Mouse (Mus musculus): ENCODE measurements around the gene Akap10. TPM values are rescaled to one million over a fixed set of nuclear protein-coding genes. Genes with fewer than 3 reads are reported as not detected.

The Akap10 gene
- polyA plus RNA-seq (2014; fragmentation: Nextera tagmentation; extraction: Ambion mirVana) = 13.7 and 16.9 TPM in 2 replicates

DNA sequence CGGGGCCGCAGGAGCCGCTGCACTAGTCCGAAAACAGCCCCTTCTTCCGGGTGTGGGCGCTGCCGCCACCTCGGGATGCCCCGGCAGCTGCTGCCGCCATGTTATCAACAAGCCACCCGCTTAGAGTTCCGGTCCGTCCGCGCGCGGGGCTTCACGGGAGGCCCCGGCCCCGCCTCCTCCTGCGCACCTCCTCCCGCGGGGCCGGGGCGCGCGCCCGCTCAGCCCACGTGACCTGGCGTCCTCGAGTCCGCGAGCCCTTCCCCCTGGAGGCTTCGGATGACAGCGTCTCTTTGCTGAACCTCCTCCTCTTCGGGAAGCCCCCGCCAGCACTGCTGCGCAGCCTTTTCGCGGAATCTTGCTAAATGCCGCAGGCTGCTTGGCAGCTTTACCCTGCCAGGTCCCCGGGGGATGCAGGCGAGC, at the start of gene Akap10:
Akap10 (minus strand) TSS at position 155 of the 420 bp plus-strand sequence.
- under 1% methylated on average over 33 of the region's 43 CpGs for WGBS
- H3K27ac ChIP-seq (ENCODE audit: low read depth, low read length) = peak within 1 kb of the TSS; percentile 94
- no peaks in the 10 kb centered on the region for H3K9me3 ChIP-seq (ENCODE audit: control insufficient read depth, low read length)
- H3K4me2 ChIP-seq (ENCODE audit: low read depth, low read length) = peak within 1 kb of the TSS; percentile 69
- H3K36me3 ChIP-seq (ENCODE audit: control insufficient read depth, insufficient read depth, low read length) = no peaks in the 10 kb centered on the region
- H3K27me3 ChIP-seq (ENCODE audit: control insufficient read depth, insufficient read depth, low read length) = no peaks in the 10 kb centered on the region
- H3K9ac ChIP-seq (replicated peaks; ENCODE audit: low read depth, low read length) = peak within 1 kb of the TSS; percentile 80
- ATAC-seq (ENCODE audit: low read depth) = peak; percentile 94
- peaks cover 10% of the 10 kb centered on the region; the same call in 1 of the 2 replicates for H3K4me1 ChIP-seq (ENCODE audit: control insufficient read depth, insufficient read depth, low read length)
- H3K4me3 ChIP-seq (ENCODE audit: low read depth, low read length) = peak within 1 kb of the TSS; percentile 98

DNA sequence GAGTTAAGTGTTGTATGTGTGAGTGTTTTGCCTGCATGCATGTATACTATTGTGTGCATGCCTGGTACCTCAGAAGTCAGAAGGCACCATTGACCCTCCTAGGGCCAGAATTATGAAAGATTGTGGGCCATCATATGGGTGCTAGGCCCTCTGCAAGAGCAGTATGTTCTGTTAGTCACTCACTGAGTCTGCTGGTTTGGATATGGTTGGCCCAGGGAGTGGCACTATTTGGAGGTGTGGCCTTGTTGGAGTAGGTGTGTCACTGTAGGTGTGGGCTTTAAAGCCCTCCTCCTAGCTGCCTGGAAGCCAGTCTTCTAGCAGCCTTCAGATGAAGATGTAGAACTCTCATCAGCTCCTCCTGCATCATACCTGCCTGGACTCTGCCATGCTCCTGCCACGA, 45.7 kb upstream of the Akap10 start:
- Histone ChIP-seq H3K4me1 (ENCODE audit: control insufficient read depth, insufficient read depth, low read length) (0 out of 2 replicates have a peak, but pooled peaks cover 3% of the 10 kb centered on the region), H3K4me2 (ENCODE audit: low read depth, low read length) (no peak overlapping the region), H3K27ac (ENCODE audit: low read depth, low read length) (no peak overlapping the region), H3K9me3 (ENCODE audit: control insufficient read depth, low read length) (no peaks in the 10 kb centered on the region), H3K9ac (replicated peaks; ENCODE audit: low read depth, low read length) (no peak overlapping the region), H3K4me3 (ENCODE audit: low read depth, low read length) (no peak overlapping the region), H3K27me3 (ENCODE audit: control insufficient read depth, insufficient read depth, low read length) (no peaks in the 10 kb centered on the region), H3K36me3 (ENCODE audit: control insufficient read depth, insufficient read depth, low read length) (no peaks in the 10 kb centered on the region)
- 76% methylated on average over 1 of the region's 1 CpGs for WGBS
- ATAC-seq (ENCODE audit: low read depth) = no peak

GRCm38 (mm10) chr11:61974106-61974707, 44.2 kb upstream of the Akap10 start:
- WGBS = 69% methylated on average over 13 of the region's 13 CpGs

GRCm38 (mm10) chr11:61971441-61972221, 41.6 kb upstream of the Akap10 start:
- WGBS = 65% methylated on average over 7 of the region's 7 CpGs
- Histone ChIP-seq H3K4me3 (ENCODE audit: low read depth, low read length) (no peak overlapping the region), H3K9ac (replicated peaks; ENCODE audit: low read depth, low read length) (no peak overlapping the region), H3K27ac (ENCODE audit: low read depth, low read length) (no peak overlapping the region), H3K4me1 (ENCODE audit: control insufficient read depth, insufficient read depth, low read length) (no peaks in the 10 kb centered on the region), H3K27me3 (ENCODE audit: control insufficient read depth, insufficient read depth, low read length) (no peaks in the 10 kb centered on the region), H3K36me3 (ENCODE audit: control insufficient read depth, insufficient read depth, low read length) (no peaks in the 10 kb centered on the region), H3K9me3 (ENCODE audit: control insufficient read depth, low read length) (no peaks in the 10 kb centered on the region), H3K4me2 (ENCODE audit: low read depth, low read length) (no peak overlapping the region)
- no peak for ATAC-seq (ENCODE audit: low read depth)

More at GRCm38 (mm10) chr11:61974106-61974707, 44.2 kb upstream of the Akap10 start:
- Histone ChIP-seq H3K36me3 (ENCODE audit: control insufficient read depth, insufficient read depth, low read length) (no peaks in the 10 kb centered on the region), H3K4me1 (ENCODE audit: control insufficient read depth, insufficient read depth, low read length) (0 out of 2 replicates have a peak, but pooled peaks cover 3% of the 10 kb centered on the region), H3K9me3 (ENCODE audit: control insufficient read depth, low read length) (no peaks in the 10 kb centered on the region), H3K27ac (ENCODE audit: low read depth, low read length) (no peak overlapping the region), H3K9ac (replicated peaks; ENCODE audit: low read depth, low read length) (no peak overlapping the region), H3K4me2 (ENCODE audit: low read depth, low read length) (no peak overlapping the region), H3K4me3 (ENCODE audit: low read depth, low read length) (no peak overlapping the region), H3K27me3 (ENCODE audit: control insufficient read depth, insufficient read depth, low read length) (no peaks in the 10 kb centered on the region)
- ATAC-seq (ENCODE audit: low read depth) = no peak

GRCm38 (mm10) chr11:61970901-61971300, 40.8 kb upstream of the Akap10 start:
- WGBS = 37% methylated on average over 5 of the region's 5 CpGs
- ATAC-seq (ENCODE audit: low read depth) = no peak
- H3K4me2 ChIP-seq (ENCODE audit: low read depth, low read length) = no peak overlapping the region

GRCm38 (mm10) chr11:61968875-61969274, 38.8 kb upstream of the Akap10 start:
- WGBS = 93% methylated on average over 2 of the region's 2 CpGs
- no peaks in the 10 kb centered on the region for H3K36me3 ChIP-seq (ENCODE audit: control insufficient read depth, insufficient read depth, low read length)
- ATAC-seq (ENCODE audit: low read depth) = no peak

More at GRCm38 (mm10) chr11:61970901-61971300, 40.8 kb upstream of the Akap10 start:
- Histone ChIP-seq H3K36me3 (ENCODE audit: control insufficient read depth, insufficient read depth, low read length) (no peaks in the 10 kb centered on the region), H3K27me3 (ENCODE audit: control insufficient read depth, insufficient read depth, low read length) (no peaks in the 10 kb centered on the region), H3K9me3 (ENCODE audit: control insufficient read depth, low read length) (no peaks in the 10 kb centered on the region), H3K9ac (replicated peaks; ENCODE audit: low read depth, low read length) (no peak overlapping the region), H3K27ac (ENCODE audit: low read depth, low read length) (no peak overlapping the region), H3K4me3 (ENCODE audit: low read depth, low read length) (no peak overlapping the region), H3K4me1 (ENCODE audit: control insufficient read depth, insufficient read depth, low read length) (no peaks in the 10 kb centered on the region)

DNA sequence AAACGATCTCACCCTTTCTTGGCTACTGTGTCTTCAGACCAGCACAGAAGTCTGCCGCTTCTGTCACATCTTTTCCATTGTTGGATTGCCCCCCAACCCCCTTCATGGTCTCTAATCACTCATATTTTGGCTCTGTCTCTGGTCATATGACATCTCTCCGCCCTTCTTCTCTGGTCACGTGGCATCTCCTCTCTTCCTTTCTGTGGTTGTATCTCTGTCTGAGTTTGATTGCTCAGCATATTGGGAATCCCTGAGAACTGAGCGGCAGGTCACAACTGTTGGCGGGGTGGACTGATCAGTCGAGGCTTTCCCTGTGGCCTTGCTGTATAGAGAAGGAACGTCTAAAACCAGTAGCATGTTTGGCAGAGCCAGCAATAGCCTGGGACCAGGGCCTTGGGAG, 37.0 kb upstream of the Akap10 start:
- no peak for ATAC-seq (ENCODE audit: low read depth)
- 88% methylated on average over 8 of the region's 8 CpGs for WGBS

More at GRCm38 (mm10) chr11:61968875-61969274, 38.8 kb upstream of the Akap10 start:
- no peaks in the 10 kb centered on the region for H3K27me3 ChIP-seq (ENCODE audit: control insufficient read depth, insufficient read depth, low read length)
- H3K27ac ChIP-seq (ENCODE audit: low read depth, low read length) = no peak overlapping the region
- no peak overlapping the region for H3K4me3 ChIP-seq (ENCODE audit: low read depth, low read length)
- no peak overlapping the region for H3K9ac ChIP-seq (replicated peaks; ENCODE audit: low read depth, low read length)
- H3K9me3 ChIP-seq (ENCODE audit: control insufficient read depth, low read length) = no peaks in the 10 kb centered on the region
- H3K4me1 ChIP-seq (ENCODE audit: control insufficient read depth, insufficient read depth, low read length) = no peaks in the 10 kb centered on the region
- H3K4me2 ChIP-seq (ENCODE audit: low read depth, low read length) = no peak overlapping the region

GRCm38 (mm10) chr11:61964611-61965010, 34.6 kb upstream of the Akap10 start:
- Histone ChIP-seq H3K27me3 (ENCODE audit: control insufficient read depth, insufficient read depth, low read length) (no peaks in the 10 kb centered on the region), H3K27ac (ENCODE audit: low read depth, low read length) (no peak overlapping the region), H3K4me1 (ENCODE audit: control insufficient read depth, insufficient read depth, low read length) (no peaks in the 10 kb centered on the region), H3K4me3 (ENCODE audit: low read depth, low read length) (no peak overlapping the region), H3K9me3 (ENCODE audit: control insufficient read depth, low read length) (no peaks in the 10 kb centered on the region), H3K36me3 (ENCODE audit: control insufficient read depth, insufficient read depth, low read length) (no peaks in the 10 kb centered on the region), H3K9ac (replicated peaks; ENCODE audit: low read depth, low read length) (no peak overlapping the region), H3K4me2 (ENCODE audit: low read depth, low read length) (no peak overlapping the region)
- 89% methylated on average over 5 of the region's 5 CpGs for WGBS
- no peak for ATAC-seq (ENCODE audit: low read depth)

More for the DNA sequence above, 37.0 kb upstream of the Akap10 start:
- Histone ChIP-seq H3K4me1 (ENCODE audit: control insufficient read depth, insufficient read depth, low read length) (no peaks in the 10 kb centered on the region), H3K4me3 (ENCODE audit: low read depth, low read length) (no peak overlapping the region), H3K36me3 (ENCODE audit: control insufficient read depth, insufficient read depth, low read length) (no peaks in the 10 kb centered on the region), H3K27ac (ENCODE audit: low read depth, low read length) (no peak overlapping the region), H3K9me3 (ENCODE audit: control insufficient read depth, low read length) (no peaks in the 10 kb centered on the region), H3K9ac (replicated peaks; ENCODE audit: low read depth, low read length) (no peak overlapping the region), H3K4me2 (ENCODE audit: low read depth, low read length) (no peak overlapping the region), H3K27me3 (ENCODE audit: control insufficient read depth, insufficient read depth, low read length) (no peaks in the 10 kb centered on the region)

DNA sequence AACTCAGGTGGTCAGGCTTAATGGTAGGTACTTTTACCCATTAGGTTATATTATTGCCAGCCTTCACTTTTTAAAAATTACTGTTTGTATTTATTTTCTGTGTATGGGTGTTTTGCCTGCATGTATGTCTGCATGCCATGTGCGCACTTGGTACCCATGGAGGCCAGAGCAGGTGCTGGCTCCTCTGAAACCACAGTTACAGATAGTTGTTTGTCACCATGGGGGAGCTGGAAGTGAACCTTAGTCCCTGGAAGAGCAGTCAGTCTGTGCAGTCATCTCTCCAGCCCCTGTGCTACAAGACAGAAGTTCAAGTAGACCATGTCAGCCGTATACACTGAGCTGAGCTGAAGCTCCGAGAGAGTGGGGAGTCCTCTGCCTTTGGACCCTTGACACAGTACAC, 33.1 kb upstream of the Akap10 start:
- Histone ChIP-seq H3K4me1 (ENCODE audit: control insufficient read depth, insufficient read depth, low read length) (no peaks in the 10 kb centered on the region), H3K27ac (ENCODE audit: low read depth, low read length) (no peak overlapping the region), H3K4me2 (ENCODE audit: low read depth, low read length) (no peak overlapping the region), H3K4me3 (ENCODE audit: low read depth, low read length) (no peak overlapping the region), H3K9ac (replicated peaks; ENCODE audit: low read depth, low read length) (no peak overlapping the region), H3K36me3 (ENCODE audit: control insufficient read depth, insufficient read depth, low read length) (no peaks in the 10 kb centered on the region), H3K27me3 (ENCODE audit: control insufficient read depth, insufficient read depth, low read length) (no peaks in the 10 kb centered on the region), H3K9me3 (ENCODE audit: control insufficient read depth, low read length) (no peaks in the 10 kb centered on the region)
- no peak for ATAC-seq (ENCODE audit: low read depth)
- 91% methylated on average over 3 of the region's 3 CpGs for WGBS

All from neural tube, embryonic 14.5 days (tissue).